Comparison of ENCODE assay signal across 25 mouse cellular contexts in the genomic region with DNA sequence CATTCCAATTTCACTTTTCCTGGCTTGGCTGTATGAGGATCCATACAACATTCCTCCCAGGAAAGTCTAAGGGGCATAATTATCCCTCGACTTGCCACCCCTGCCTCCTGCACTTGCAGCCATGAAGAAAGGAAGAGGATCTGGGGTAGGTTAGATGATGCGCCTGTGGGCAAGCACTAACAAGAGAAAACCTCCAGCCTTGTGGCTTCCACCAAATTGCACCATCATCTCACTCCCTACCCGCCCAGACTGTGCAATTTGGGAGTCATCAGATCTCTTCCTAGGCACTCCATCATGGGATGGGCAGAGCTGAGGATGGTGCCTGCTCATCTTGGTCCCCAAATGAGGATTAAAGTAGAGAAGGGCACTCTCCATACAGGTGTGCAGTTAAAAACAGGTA.
"Had no signal": no experiment of that assay in that cellular context is flagged by ENCODE, and none has a peak within 500 bp of the region (broad histone marks: within the 10 kb centered on the region; RNA-seq: fewer than 3 reads in every experiment).

No protein-coding gene starts in this region.

- DNase-seq: gastrocnemius, postnatal 14 days; gastrocnemius, postnatal 36 days; heart, postnatal 14 days; heart, postnatal 4 days; kidney, adult 18-20 months; kidney, adult 8-10 months; kidney, postnatal 10 days; kidney, postnatal 25 days; kidney, postnatal 4 days; layer of hippocampus, postnatal 36 days; left cerebral cortex, postnatal 4 days had no signal

- H3K4me3 ChIP-seq: heart, embryonic 13.5 days; heart, embryonic 15.5 days; hindbrain, embryonic 10.5 days; hindbrain, embryonic 12.5 days; intestine, embryonic 15.5 days; layer of hippocampus, adult 2 months; limb, embryonic 13.5 days; limb, embryonic 15.5 days; liver, embryonic 12.5 days had no signal

- ATAC-seq: hindbrain, embryonic 16.5 days; inflammation-experienced regulatory T-cells, adult 6 months; intestine, embryonic 15.5 days; intestine, postnatal 0 days; liver, embryonic 12.5 days had no signal

- H3K27ac ChIP-seq: heart, embryonic 13.5 days; heart, embryonic 15.5 days; hindbrain, embryonic 10.5 days; hindbrain, embryonic 12.5 days; hindbrain, embryonic 14.5 days; intestine, embryonic 15.5 days; layer of hippocampus, adult 2 months; limb, embryonic 13.5 days; limb, embryonic 15.5 days; liver, embryonic 12.5 days; liver, embryonic 14.5 days had no signal
